Mouse (Mus musculus) heart, adult 10 weeks (tissue): ENCODE data around the gene Mafk. TPM values are rescaled to one million over a fixed set of nuclear protein-coding genes. Genes with fewer than 3 reads are reported as not detected.

Experiments
- polyA plus RNA-seq: library from polyadenylated mRNA; stranded (reverse); fragments of 350-450 nt; fragmentation: Illumina TruSeq; extraction: RNeasy Lipid Tissue Mini Kit (QIAGEN cat#74804); gene quantifications from one replicate; pipeline ENCODE4 v1.2.3, GENCODE M21; 2014; ENCODE audit warnings: low read depth, low replicate concordance

Gene Mafk
- polyA plus RNA-seq = 30.0 TPM

DNA sequence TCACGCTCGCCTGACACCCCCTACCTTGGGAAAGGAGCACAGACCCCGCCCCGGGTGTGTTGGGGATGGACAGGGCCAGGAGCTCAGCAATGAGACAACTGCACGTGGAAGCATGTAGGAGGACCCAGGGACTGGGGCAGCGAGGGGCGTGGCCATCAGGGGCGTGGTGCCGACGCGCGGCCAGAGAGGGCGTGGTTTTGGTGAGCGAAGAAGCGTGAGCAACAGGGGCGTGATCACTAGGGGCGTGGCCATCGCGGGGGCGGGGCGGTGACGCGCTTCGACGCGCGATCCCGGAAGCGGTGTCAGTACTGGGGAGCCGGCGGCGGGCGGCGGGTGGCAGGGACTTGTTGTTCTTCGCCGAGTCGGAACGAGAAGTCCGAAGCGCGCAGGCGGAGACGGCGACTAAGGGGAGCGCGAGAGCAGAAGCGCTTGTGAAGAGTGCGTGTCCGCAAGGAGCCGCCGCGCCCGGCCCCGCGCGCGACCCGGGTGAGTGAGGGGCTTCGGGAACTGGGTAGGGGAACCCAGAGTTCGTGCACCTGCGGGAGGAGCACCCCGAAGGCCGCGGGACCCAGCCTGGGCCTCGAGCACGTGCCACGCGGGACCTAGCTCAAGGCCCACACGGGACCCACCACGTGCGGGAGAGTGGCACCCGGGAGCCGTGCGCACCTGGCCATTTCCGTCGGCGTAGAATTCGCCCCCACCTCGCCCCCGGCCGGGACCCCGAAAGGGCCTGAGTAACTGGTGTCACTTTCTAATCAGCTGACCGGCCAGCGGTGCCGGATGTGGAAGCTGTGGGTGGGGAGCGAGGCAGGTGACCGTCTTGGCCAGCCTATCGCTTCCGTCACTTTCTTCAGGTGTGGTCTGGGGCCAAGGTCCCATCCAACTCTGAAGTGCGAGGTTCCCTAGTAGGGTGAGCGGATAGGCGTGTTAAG, at the start of gene Mafk:
Gene Mafk (plus strand): TSS at position 287 of the 932 bp plus-strand sequence.

DNA sequence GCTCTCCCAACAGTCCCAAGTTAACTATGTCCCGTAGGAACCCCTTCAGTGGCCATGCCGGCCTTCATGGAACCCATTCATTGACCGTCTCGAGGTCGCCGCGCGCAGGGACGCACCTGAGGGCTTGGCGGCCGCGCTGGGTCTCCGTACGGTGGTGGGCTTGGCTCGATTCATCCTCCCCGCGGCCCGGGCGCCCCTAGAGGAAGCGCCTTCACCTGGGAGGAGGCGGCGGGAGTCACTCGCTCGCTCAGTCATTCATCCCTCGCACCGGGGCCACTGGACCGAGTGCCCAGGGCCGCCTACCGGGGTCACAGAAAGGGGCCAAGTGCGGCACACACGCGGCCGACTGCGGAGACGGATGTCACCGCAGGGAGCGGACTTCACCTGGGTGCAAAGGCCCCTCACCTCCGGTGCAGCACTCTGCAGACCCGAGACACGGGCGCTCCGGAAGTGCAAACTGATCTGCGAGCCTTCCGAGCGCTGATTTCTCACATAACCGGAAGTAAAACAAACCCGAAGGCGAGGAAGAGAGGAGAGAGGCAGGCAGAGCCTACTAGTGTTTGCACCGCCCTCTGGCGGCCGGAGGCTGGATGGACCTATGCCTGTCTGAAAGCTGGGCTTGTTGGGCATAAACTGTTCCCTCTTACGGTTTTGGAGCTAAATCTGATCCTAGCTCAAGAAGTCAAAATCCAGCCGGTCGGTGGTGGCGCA, 15.9 kb upstream of the Mafk start, which contains the start of gene Ints1:
Gene Ints1 (minus strand): TSS at position 459 of the 711 bp plus-strand sequence.

DNA sequence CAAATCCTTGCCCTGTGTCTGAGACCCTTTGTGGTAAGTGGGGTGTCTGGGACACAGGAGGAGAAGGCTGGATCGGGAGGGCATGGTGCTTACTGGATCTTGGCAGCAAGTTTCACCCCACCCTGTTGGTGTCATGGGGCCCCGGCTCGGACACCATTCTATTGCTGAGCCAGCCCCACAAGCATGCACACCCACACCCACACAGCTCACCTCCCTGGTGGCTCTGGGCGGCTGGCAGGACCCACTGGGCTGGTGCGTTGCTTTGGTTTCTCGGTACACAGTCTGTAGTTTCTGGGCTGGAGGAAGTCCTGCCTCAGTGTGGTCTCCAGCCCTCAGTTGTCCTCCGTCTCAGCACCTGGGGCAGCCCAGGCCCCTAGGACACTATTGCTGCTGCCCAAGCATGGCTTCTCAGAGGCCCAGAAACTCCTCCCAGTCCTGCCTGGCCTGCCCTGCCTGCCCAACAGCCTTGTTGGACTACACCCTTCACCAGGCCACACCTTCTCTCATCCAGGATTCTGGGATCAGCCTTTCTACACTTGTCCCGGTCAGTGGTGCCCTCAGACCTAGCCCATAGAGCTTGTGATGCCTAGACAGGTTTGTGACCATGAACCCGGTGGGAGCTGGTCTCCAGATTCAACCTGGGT, 28.3 kb downstream of the Mafk start, which contains the start of gene Tmem184a:
Gene Tmem184a (minus strand): TSS at position 380 of the 644 bp plus-strand sequence.

DNA sequence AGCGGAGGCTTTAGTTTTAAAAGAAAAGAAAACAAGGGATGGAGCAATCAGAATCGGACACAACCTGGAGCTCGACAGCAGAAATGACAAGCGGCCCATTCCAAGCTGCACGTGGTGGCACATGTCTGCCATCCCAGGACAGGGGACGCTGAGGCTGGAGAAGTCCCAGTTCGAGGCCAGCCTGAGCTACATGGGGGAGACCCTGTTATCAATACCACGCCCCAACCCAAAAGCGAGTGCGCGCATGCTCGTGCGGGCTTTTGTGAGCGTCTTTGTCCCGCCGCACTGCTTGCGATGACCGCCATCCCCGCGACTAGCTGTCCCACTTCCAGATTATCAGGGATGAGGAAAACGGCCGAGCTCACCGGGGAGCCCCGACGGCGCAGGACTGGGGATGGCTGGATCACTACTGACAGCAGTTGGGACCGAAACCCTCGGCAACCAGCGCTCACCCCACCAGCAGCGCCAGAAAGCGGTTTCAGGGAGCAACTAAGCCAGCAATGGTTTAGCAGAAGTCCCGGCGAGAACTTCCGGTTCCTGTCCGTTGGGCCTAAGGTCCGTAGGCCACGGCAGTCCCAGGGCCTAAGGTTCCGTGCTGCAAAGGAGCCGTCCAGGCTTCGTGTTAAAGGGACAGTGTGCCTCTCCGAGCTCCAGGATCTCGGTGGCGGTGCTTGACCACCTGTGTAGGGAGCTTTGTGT, 35.2 kb downstream of the Mafk start, which contains the start of the genes Gm26938 and Psmg3:
Gene Gm26938 (minus strand): TSS at position 51 of the 699 bp plus-strand sequence.
Gene Psmg3 (minus strand): TSS at position 529 of the 699 bp plus-strand sequence.

Other genes starting within 250 kb of the Mafk start
- gene Uncx, start 248.0 kb upstream of the Mafk start, polyA plus RNA-seq = not detected
- gene Micall2, start 55.2 kb upstream of the Mafk start, polyA plus RNA-seq = 1.6 TPM
- gene Ints1, start 15.8 kb upstream of the Mafk start, polyA plus RNA-seq = 24.2 TPM
- gene Tmem184a, start 28.4 kb downstream of the Mafk start, polyA plus RNA-seq = not detected
- gene Gm26938, start 34.9 kb downstream of the Mafk start, polyA plus RNA-seq = not detected
- gene Psmg3, start 35.4 kb downstream of the Mafk start, polyA plus RNA-seq = 13.1 TPM
- gene Elfn1, start 116.4 kb downstream of the Mafk start, polyA plus RNA-seq = 0.18 TPM